Mouse (Mus musculus): ENCODE data around the gene Bicral.

- TF ChIP-seq CTCF (IDR thresholded peaks at IDR 0.05; ENCODE audit: low read depth) (no peak), EP300 (IDR thresholded peaks at IDR 0.05; ENCODE audit: low read depth) (no peak)
These were observed 37.7 kb downstream of the Bicral start for GRCm38 (mm10) chr17:46820628-46821027.

Measured in liver, postnatal 0 days (tissue).